Mouse (Mus musculus) cerebellum, adult 2 months (tissue): ENCODE data around the gene Gtf2h4.

Experiments used
- CTCF ChIP-seq: fragments of 200-500 bp; IDR thresholded peaks from 2 replicates; pipeline ENCODE4 v1.5.1; 2011; ENCODE audit warnings: low read depth, mild to moderate bottlenecking, control low read depth, low read length, moderate library complexity, borderline replicate concordance; ENCODE audit not compliant: insufficient read depth
- POLR2A ChIP-seq: fragments of 200-500 bp; IDR thresholded peaks from 2 replicates; pipeline ENCODE4 v1.6.1; 2011; ENCODE audit warnings: low read length, control low read depth, borderline replicate concordance; ENCODE audit not compliant: insufficient read depth

DNA sequence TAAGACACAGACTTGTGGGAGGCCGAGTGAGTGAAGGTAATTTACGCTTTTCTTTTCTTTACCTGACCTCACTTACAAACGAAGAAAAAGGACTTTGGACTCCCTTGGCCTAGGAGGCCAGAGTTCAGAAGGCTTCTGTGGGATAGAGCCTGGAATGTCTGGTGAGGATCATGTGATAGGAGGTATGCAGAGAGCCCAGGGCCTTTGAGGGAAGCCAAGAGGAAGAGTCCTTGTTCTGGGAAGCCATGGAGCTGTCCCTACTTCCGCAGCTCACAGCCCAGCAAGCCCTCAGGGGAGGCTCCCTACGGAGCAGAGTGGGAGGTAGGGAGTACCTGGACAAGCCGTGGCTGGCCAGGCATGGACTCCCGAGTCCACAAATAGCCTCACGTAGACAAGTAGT, 48.1 kb upstream of the Gtf2h4 start:
- TF ChIP-seq POLR2A (no peak), CTCF (no peak)
